Mouse (Mus musculus): ENCODE measurements at regions not wholly inside any gene's neighbourhood (a gene's known extent, or its start where the extent isn't known, plus 50 kb on each side); places are given as distances from the start of the nearest gene placed in this dataset.

DNA sequence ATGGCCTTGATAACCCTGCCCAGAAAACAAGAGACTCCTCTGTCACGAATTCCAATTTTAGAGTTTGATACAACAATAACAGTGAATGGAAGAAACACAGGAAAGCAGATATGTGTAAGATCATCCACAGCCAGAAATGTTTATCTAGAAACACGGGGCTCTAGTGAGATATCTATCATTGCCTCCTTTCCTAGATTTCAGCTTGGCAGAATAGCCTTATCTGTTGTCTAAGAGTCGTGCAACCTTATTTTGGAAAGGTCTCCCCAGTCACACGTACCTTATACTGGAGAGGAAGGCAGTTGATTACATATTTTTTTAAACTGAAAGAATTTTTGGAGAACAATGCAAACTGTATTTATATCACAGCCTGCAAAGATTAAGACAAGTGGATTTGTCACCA is 61.6 kb downstream of the Gm10295 start:
- no peak overlapping the region for H3K4me2 ChIP-seq
- no peak overlapping the region for H3K27ac ChIP-seq (ENCODE audit: low read depth, low read length)
- no peaks in the 10 kb centered on the region for H3K9me3 ChIP-seq (replicated peaks; ENCODE audit: control insufficient read depth, low read length)
- H3K4me1 ChIP-seq (ENCODE audit: control insufficient read depth, insufficient read depth, low read length): peaks cover 2% of the 10 kb centered on the region; the same call in 1 of the 2 replicates
- no peak for ATAC-seq (replicated peaks; ENCODE audit: insufficient number of reproducible peaks, low FRiP score, low TSS enrichment)
- WGBS (ENCODE audit: insufficient replicate concordance): 20% methylated on average over 4 of the region's 4 CpGs
- no peak overlapping the region for H3K9ac ChIP-seq (ENCODE audit: low read depth, low read length)
- no peaks in the 10 kb centered on the region for H3K27me3 ChIP-seq (ENCODE audit: control insufficient read depth, insufficient read depth, low read length)
- H3K36me3 ChIP-seq (ENCODE audit: control insufficient read depth, insufficient read depth, low read length): no peaks in the 10 kb centered on the region
- no peak overlapping the region for H3K4me3 ChIP-seq (ENCODE audit: low read depth, low read length)

GRCm38 (mm10) chr7:71289266-71289665 is 62.0 kb downstream of the Gm10295 start:
- Histone ChIP-seq H3K4me3 (ENCODE audit: low read depth, low read length) (no peak overlapping the region), H3K36me3 (ENCODE audit: control insufficient read depth, insufficient read depth, low read length) (no peaks in the 10 kb centered on the region), H3K9ac (ENCODE audit: low read depth, low read length) (no peak overlapping the region), H3K27me3 (ENCODE audit: control insufficient read depth, insufficient read depth, low read length) (no peaks in the 10 kb centered on the region), H3K4me2 (no peak overlapping the region), H3K27ac (ENCODE audit: low read depth, low read length) (no peak overlapping the region), H3K9me3 (replicated peaks; ENCODE audit: control insufficient read depth, low read length) (no peaks in the 10 kb centered on the region), H3K4me1 (ENCODE audit: control insufficient read depth, insufficient read depth, low read length) (peaks cover 2% of the 10 kb centered on the region; the same call in 1 of the 2 replicates)
- WGBS (ENCODE audit: insufficient replicate concordance): 37% methylated on average over 5 of the region's 5 CpGs
- ATAC-seq (replicated peaks; ENCODE audit: insufficient number of reproducible peaks, low FRiP score, low TSS enrichment): no peak

DNA sequence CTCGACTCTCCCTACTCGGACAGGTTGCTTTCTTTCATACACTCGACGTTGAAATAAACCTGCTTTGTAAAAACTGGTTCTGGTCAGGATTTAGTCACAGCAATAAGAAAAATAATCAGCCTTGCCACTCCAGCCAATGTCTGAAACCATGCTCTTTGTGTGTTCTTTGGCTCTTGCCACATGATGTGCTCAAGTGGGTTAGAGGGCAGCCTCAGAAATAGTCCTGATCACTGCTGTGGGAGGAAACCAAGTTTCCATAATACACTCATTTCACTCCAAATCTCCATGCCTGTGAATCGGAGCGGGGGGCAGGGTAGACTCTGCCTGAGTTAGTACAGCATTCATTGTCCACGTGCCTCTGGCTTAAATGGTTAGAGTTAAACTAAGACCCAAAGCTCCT is 63.8 kb downstream of the Gm10295 start:
- no peaks in the 10 kb centered on the region for H3K36me3 ChIP-seq (ENCODE audit: control insufficient read depth, insufficient read depth, low read length)
- H3K4me3 ChIP-seq (ENCODE audit: low read depth, low read length): no peak overlapping the region
- no peaks in the 10 kb centered on the region for H3K9me3 ChIP-seq (replicated peaks; ENCODE audit: control insufficient read depth, low read length)
- no peaks in the 10 kb centered on the region for H3K27me3 ChIP-seq (ENCODE audit: control insufficient read depth, insufficient read depth, low read length)
- WGBS (ENCODE audit: insufficient replicate concordance): 77% methylated on average over 7 of the region's 7 CpGs
- H3K4me2 ChIP-seq: no peak overlapping the region
- peaks cover 2% of the 10 kb centered on the region; the same call in 1 of the 2 replicates for H3K4me1 ChIP-seq (ENCODE audit: control insufficient read depth, insufficient read depth, low read length)
- ATAC-seq (replicated peaks; ENCODE audit: insufficient number of reproducible peaks, low FRiP score, low TSS enrichment): no peak
- H3K27ac ChIP-seq (ENCODE audit: low read depth, low read length): no peak overlapping the region
- no peak overlapping the region for H3K9ac ChIP-seq (ENCODE audit: low read depth, low read length)

DNA sequence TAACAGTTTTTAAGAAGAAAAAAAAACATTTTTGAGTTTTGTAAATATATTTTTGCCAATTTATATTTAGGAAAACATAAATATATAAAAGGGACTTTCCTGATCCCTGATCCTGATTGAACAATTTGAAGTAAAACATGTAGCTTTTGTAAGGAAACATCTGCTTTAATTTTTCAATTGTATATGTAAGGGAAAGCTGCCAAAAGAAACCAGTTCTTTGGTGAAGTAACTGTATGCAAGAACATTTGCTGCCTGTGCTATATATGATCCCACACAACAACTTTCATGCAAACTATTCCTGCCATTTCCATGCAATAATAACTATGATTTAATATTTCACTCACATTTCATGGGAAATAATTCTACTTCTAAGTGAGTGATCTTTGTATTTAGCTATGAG is 67.0 kb downstream of the Gm10295 start:
- no peaks in the 10 kb centered on the region for H3K36me3 ChIP-seq (ENCODE audit: control insufficient read depth, insufficient read depth, low read length)
- H3K27me3 ChIP-seq (ENCODE audit: control insufficient read depth, insufficient read depth, low read length): no peaks in the 10 kb centered on the region
- H3K9ac ChIP-seq (ENCODE audit: low read depth, low read length): no peak overlapping the region
- no peak overlapping the region for H3K4me2 ChIP-seq
- no peaks in the 10 kb centered on the region for H3K9me3 ChIP-seq (replicated peaks; ENCODE audit: control insufficient read depth, low read length)
- H3K27ac ChIP-seq (ENCODE audit: low read depth, low read length): no peak overlapping the region
- 0 out of 2 replicates have a peak, but pooled peaks cover 2% of the 10 kb centered on the region for H3K4me1 ChIP-seq (ENCODE audit: control insufficient read depth, insufficient read depth, low read length)
- no peak overlapping the region for H3K4me3 ChIP-seq (ENCODE audit: low read depth, low read length)
- ATAC-seq (replicated peaks; ENCODE audit: insufficient number of reproducible peaks, low FRiP score, low TSS enrichment): no peak

GRCm38 (mm10) chr7:71283419-71283818 is 67.9 kb downstream of the Gm10295 start:
- H3K27me3 ChIP-seq (ENCODE audit: control insufficient read depth, insufficient read depth, low read length): no peaks in the 10 kb centered on the region
- H3K27ac ChIP-seq (ENCODE audit: low read depth, low read length): no peak overlapping the region
- no peak overlapping the region for H3K4me3 ChIP-seq (ENCODE audit: low read depth, low read length)
- H3K9me3 ChIP-seq (replicated peaks; ENCODE audit: control insufficient read depth, low read length): no peaks in the 10 kb centered on the region
- ATAC-seq (replicated peaks; ENCODE audit: insufficient number of reproducible peaks, low FRiP score, low TSS enrichment): no peak
- no peaks in the 10 kb centered on the region for H3K36me3 ChIP-seq (ENCODE audit: control insufficient read depth, insufficient read depth, low read length)
- no peak overlapping the region for H3K9ac ChIP-seq (ENCODE audit: low read depth, low read length)
- no peak overlapping the region for H3K4me2 ChIP-seq
- no peaks in the 10 kb centered on the region for H3K4me1 ChIP-seq (ENCODE audit: control insufficient read depth, insufficient read depth, low read length)
- 78% methylated on average over 3 of the region's 3 CpGs for WGBS (ENCODE audit: insufficient replicate concordance)

GRCm38 (mm10) chr7:71266101-71266500 is 85.2 kb downstream of the Gm10295 start:
- Histone ChIP-seq H3K36me3 (ENCODE audit: control insufficient read depth, insufficient read depth, low read length) (no peaks in the 10 kb centered on the region), H3K4me1 (ENCODE audit: control insufficient read depth, insufficient read depth, low read length) (no peaks in the 10 kb centered on the region), H3K4me2 (no peak overlapping the region), H3K27me3 (ENCODE audit: control insufficient read depth, insufficient read depth, low read length) (no peaks in the 10 kb centered on the region), H3K27ac (ENCODE audit: low read depth, low read length) (no peak overlapping the region), H3K4me3 (ENCODE audit: low read depth, low read length) (no peak overlapping the region), H3K9me3 (replicated peaks; ENCODE audit: control insufficient read depth, low read length) (no peaks in the 10 kb centered on the region), H3K9ac (ENCODE audit: low read depth, low read length) (no peak overlapping the region)
- 77% methylated on average over 8 of the region's 8 CpGs for WGBS (ENCODE audit: insufficient replicate concordance)
- ATAC-seq (replicated peaks; ENCODE audit: insufficient number of reproducible peaks, low FRiP score, low TSS enrichment): no peak

DNA sequence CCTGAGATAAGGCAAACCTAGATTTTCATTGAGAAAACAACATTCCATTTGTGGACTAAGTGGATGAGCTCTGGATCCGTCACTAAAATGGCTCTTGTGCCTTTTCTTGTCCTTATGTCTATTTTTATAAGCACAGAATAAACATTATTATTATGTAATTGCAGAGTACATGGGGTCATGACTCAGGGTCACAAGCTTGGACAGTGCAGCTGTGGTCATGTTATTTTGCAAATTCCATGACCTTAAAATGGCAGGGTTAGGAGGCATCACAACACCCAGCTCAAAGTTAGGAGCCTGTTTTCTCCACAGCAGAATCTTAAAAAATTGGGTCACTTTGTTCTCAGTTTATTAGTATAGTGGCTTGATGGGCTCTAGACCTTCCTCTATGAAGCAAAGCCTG is 87.2 kb downstream of the Gm10295 start:
- H3K27ac ChIP-seq (ENCODE audit: low read depth, low read length): no peak overlapping the region
- ATAC-seq (replicated peaks; ENCODE audit: insufficient number of reproducible peaks, low FRiP score, low TSS enrichment): no peak
- H3K4me1 ChIP-seq (ENCODE audit: control insufficient read depth, insufficient read depth, low read length): no peaks in the 10 kb centered on the region
- no peak overlapping the region for H3K4me2 ChIP-seq
- no peak overlapping the region for H3K9ac ChIP-seq (ENCODE audit: low read depth, low read length)
- H3K36me3 ChIP-seq (ENCODE audit: control insufficient read depth, insufficient read depth, low read length): no peaks in the 10 kb centered on the region
- no peaks in the 10 kb centered on the region for H3K9me3 ChIP-seq (replicated peaks; ENCODE audit: control insufficient read depth, low read length)
- H3K27me3 ChIP-seq (ENCODE audit: control insufficient read depth, insufficient read depth, low read length): no peaks in the 10 kb centered on the region
- WGBS (ENCODE audit: insufficient replicate concordance): 64% methylated on average over 1 of the region's 1 CpGs
- no peak overlapping the region for H3K4me3 ChIP-seq (ENCODE audit: low read depth, low read length)

GRCm38 (mm10) chr7:71249669-71250068 is 101.6 kb downstream of the Gm10295 start:
- Histone ChIP-seq H3K36me3 (ENCODE audit: control insufficient read depth, insufficient read depth, low read length) (no peaks in the 10 kb centered on the region), H3K9me3 (replicated peaks; ENCODE audit: control insufficient read depth, low read length) (no peaks in the 10 kb centered on the region), H3K27ac (ENCODE audit: low read depth, low read length) (no peak overlapping the region), H3K4me2 (no peak overlapping the region), H3K4me3 (ENCODE audit: low read depth, low read length) (no peak overlapping the region), H3K4me1 (ENCODE audit: control insufficient read depth, insufficient read depth, low read length) (no peaks in the 10 kb centered on the region), H3K9ac (ENCODE audit: low read depth, low read length) (no peak overlapping the region), H3K27me3 (ENCODE audit: control insufficient read depth, insufficient read depth, low read length) (no peaks in the 10 kb centered on the region; the same call in 1 of the 2 replicates)
- ATAC-seq (replicated peaks; ENCODE audit: insufficient number of reproducible peaks, low FRiP score, low TSS enrichment): no peak
- WGBS (ENCODE audit: insufficient replicate concordance): 54% methylated on average over 2 of the region's 2 CpGs

GRCm38 (mm10) chr7:71249216-71249615 is 102.1 kb downstream of the Gm10295 start:
- 59% methylated on average over 5 of the region's 5 CpGs for WGBS (ENCODE audit: insufficient replicate concordance)
- ATAC-seq (replicated peaks; ENCODE audit: insufficient number of reproducible peaks, low FRiP score, low TSS enrichment): no peak
- Histone ChIP-seq H3K4me3 (ENCODE audit: low read depth, low read length) (no peak overlapping the region), H3K9me3 (replicated peaks; ENCODE audit: control insufficient read depth, low read length) (no peaks in the 10 kb centered on the region), H3K9ac (ENCODE audit: low read depth, low read length) (no peak overlapping the region), H3K4me2 (no peak overlapping the region), H3K27ac (ENCODE audit: low read depth, low read length) (no peak overlapping the region), H3K4me1 (ENCODE audit: control insufficient read depth, insufficient read depth, low read length) (no peaks in the 10 kb centered on the region), H3K27me3 (ENCODE audit: control insufficient read depth, insufficient read depth, low read length) (peaks cover 4% of the 10 kb centered on the region; the same call in 1 of the 2 replicates), H3K36me3 (ENCODE audit: control insufficient read depth, insufficient read depth, low read length) (no peaks in the 10 kb centered on the region)

Data from heart, embryonic 11.5 days (tissue).